Mouse (Mus musculus): ENCODE data around the gene Dapk1.

The Dapk1 gene

GRCm38 (mm10) chr13:60664816-60665215 lies 63.1 kb downstream of the Dapk1 start:
- DNase-seq, result no peak

- DNase-seq, result no peak
These were observed 63.7 kb downstream of the Dapk1 start for GRCm38 (mm10) chr13:60665402-60665801.

GRCm38 (mm10) chr13:60668036-60668435 lies 66.3 kb downstream of the Dapk1 start:
- DNase-seq, result no peak

- DNase-seq, result no peak
These were observed 68.9 kb downstream of the Dapk1 start for GRCm38 (mm10) chr13:60670605-60671004.

- no peak for DNase-seq
These were observed 69.5 kb downstream of the Dapk1 start for GRCm38 (mm10) chr13:60671235-60671634.

GRCm38 (mm10) chr13:60672287-60672686 lies 70.5 kb downstream of the Dapk1 start:
- no peak for DNase-seq

- no peak for DNase-seq
These were observed 71.3 kb downstream of the Dapk1 start for GRCm38 (mm10) chr13:60672882-60673675.

- DNase-seq, result no peak
These were observed 72.6 kb downstream of the Dapk1 start for GRCm38 (mm10) chr13:60674301-60674700.

GRCm38 (mm10) chr13:60674911-60675310 lies 73.2 kb downstream of the Dapk1 start:
- DNase-seq, result no peak

- no peak for DNase-seq
These were observed 73.7 kb downstream of the Dapk1 start for GRCm38 (mm10) chr13:60675416-60675815.

- DNase-seq, result no peak
These were observed 77.2 kb downstream of the Dapk1 start for GRCm38 (mm10) chr13:60678912-60679311.

GRCm38 (mm10) chr13:60682714-60683695 lies 81.3 kb downstream of the Dapk1 start:
- no peak for DNase-seq

- DNase-seq, result peak; percentile 4
These were observed 82.5 kb downstream of the Dapk1 start for GRCm38 (mm10) chr13:60684050-60684760.

GRCm38 (mm10) chr13:60684806-60685205 lies 83.1 kb downstream of the Dapk1 start:
- no peak for DNase-seq

- peak; percentile 2 for DNase-seq
These were observed 83.5 kb downstream of the Dapk1 start for GRCm38 (mm10) chr13:60685216-60685615.

- no peak for DNase-seq
These were observed 84.4 kb downstream of the Dapk1 start for GRCm38 (mm10) chr13:60686024-60686663.

- DNase-seq, result no peak
These were observed 85.2 kb downstream of the Dapk1 start for GRCm38 (mm10) chr13:60686967-60687366.

GRCm38 (mm10) chr13:60687462-60687861 lies 85.7 kb downstream of the Dapk1 start:
- no peak for DNase-seq

GRCm38 (mm10) chr13:60687891-60688290 lies 86.1 kb downstream of the Dapk1 start:
- DNase-seq, result no peak

- DNase-seq, result no peak
These were observed 89.2 kb downstream of the Dapk1 start for GRCm38 (mm10) chr13:60690921-60691320.

- DNase-seq, result no peak
These were observed 90.2 kb downstream of the Dapk1 start for GRCm38 (mm10) chr13:60691940-60692339.

GRCm38 (mm10) chr13:60695186-60695980 lies 93.6 kb downstream of the Dapk1 start:
- DNase-seq, result no peak

Data from cerebellum, adult 11 months (tissue).